Mouse (Mus musculus): Measurements from ENCODE around the gene Ndufb7.
A peak's percentile ranks its signal among the peaks of the same experiment; 100 is the strongest.
"Not testable (repeated sequence)": the region's sequence is repeated elsewhere in the genome, so short reads cannot be mapped to it uniquely, and the experiment has no call there.

Ndufb7 gene

DNA sequence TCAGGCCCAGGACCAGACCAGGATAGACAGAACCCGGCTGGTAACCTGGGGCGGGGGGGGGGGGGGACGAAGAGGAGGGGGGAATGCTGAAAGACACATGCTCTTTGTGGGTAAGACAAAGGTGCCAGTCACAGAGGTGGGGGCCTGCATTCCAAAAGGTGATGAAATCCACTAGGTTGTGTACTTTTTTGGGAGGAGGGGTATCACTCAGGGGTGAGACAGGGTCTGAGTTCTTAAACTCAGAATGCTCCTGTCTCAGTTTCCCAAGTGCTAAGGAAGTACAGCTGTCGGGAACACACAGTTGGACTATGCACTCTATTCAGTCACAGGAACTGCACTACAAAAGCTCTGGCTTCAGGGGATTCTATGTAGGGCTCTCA is 10.0 kb downstream of the Ndufb7 start:
- DNase-seq (ENCODE audit: low spot score in 2 of 2) = no peak

DNA sequence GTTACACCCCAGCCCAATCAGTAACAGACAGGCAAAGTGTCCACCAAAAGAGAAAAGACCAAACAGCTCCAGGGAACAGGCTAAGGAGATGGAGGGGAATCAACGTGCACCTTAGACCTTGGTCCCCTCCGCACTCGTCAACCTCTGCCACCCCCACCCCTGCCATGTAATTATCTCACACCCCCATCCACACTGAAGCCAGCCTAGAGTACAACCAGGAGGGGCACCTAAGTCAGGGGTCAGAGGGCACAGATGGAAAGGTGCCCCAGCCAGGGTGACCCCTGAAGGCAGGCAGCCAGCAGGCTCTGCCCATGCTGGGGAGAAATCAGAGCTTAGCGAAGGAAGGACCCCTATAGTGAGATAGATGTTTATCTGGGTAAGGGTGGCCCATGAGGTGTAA is 10.4 kb downstream of the Ndufb7 start:
- no peak for DNase-seq (ENCODE audit: low spot score in 2 of 2)

DNA sequence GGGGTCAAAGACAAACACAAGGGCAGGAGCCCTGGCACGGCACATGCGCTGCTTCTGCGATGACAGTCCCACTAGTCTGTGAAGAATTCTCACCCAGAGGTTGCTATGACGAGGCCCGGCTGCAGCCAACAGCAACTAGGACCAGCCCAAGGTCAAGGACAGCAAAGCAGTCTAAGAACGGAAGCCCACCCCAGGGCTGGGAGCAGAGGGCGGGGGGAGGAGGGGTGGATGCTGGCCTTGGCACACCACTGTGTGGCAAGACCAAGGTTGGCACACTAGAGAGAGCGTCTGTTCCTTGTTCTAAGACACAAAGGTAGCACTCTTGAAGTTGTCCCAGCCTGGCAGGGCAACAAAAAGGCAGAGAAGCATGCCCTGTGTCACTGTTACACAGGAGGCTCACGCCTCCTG is 10.9 kb downstream of the Ndufb7 start:
- no peak for DNase-seq (ENCODE audit: low spot score in 2 of 2)

DNA sequence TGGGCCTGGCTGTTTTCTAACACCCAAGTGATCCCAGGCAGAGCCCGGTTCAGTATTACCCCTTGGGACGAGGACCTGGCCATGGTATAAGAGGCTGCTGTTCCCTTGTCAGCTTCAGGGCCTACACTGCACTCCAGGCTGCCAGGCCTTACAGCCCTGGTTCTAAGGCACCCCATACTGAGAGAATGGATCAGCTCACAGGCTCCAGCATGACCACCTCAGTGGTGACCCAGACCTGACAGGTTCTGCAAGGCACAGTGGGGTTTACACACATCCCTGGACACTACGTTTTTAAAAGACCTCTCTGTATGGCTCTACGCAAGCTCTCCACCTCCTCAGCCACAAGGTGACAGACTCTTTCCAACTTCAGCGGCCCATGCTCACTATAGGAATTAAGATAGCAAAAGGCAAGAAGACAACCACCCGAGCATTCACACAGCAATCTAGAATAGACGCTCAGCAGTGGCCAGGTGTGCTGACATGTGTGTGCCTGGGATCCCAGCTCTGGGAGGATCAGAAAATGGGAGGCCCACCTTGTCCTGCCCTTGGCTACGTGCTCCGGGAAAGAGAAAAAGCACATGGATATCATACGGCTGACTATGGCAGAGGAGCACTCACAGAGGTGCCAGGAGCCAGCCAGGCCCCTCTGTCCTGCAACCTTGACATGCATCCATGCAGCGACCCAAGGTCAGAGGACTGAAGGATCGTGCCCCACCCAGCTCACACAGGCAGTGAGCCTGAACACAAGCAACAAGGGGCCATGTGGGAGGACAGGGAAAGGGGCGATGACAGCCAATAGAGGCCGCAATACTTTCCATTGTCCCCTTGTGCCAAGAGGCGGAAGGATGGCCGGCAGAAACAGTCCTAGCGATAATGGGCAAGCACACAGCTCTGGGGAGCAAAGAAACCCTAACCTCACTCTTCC is 11.9 kb downstream of the Ndufb7 start:
- DNase-seq (ENCODE audit: low spot score in 2 of 2) = no peak

DNA sequence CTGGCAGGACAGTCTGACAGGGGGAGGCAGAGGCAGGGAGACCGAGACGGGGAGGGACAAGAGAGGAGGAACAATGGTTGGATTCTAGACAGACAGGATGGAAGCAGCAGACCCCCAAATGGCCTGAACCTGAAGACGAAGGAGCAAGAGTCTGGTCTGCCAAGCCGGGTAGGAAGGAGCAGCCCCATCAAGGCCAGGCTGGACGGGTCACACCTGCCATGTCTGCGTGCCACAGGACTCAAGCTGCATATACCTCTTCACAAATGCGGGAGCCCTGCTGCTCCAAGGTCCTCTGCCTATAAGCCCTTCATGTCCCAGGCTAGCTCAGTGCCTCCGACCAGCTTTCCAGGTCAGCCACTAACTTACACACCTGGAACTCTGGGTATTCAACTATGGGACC is 13.2 kb downstream of the Ndufb7 start:
- DNase-seq (ENCODE audit: low spot score in 2 of 2) = peak in 1 of 2 experiments; percentile 0

DNA sequence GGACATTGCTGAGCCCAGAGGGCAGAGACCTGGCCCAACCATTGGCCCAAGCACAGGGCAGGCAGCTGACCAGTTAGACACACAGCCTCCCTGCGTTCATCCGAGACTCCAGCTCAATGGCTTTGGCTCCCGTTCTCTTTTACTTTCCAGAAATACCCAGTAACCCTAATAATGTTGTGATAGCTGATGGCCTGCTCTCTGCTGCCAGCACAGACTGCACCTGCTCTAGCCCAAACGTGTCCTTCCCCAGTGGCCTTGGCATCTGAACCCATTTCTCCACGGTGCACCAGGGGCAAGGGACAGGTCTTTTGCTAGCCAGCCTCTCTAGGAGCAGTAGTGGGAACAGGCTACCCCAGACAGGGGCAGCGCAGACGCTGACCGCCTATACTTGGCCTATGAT is 14.4 kb downstream of the Ndufb7 start:
- DNase-seq (ENCODE audit: low spot score in 2 of 2) = no peak

DNA sequence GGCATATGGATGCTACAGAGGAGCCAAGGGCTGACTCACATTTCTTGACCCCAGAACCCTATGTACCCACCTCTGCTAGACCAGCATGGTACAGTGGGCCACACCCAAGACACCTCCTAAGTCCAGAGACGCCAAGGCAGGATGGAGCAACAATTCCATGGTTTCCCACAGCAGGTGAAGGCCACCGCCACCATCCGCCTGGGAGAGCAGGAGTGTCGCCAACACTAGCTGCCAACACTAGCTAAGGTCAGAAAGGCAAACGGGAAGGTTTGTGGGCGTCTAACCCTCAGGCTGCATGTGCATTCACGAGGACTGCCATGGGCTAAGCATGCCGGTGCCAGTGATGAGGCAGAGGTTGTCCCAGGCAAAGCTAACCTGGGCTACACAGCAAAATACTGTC is 15.8 kb downstream of the Ndufb7 start:
- DNase-seq (ENCODE audit: low spot score in 2 of 2) = no peak

DNA sequence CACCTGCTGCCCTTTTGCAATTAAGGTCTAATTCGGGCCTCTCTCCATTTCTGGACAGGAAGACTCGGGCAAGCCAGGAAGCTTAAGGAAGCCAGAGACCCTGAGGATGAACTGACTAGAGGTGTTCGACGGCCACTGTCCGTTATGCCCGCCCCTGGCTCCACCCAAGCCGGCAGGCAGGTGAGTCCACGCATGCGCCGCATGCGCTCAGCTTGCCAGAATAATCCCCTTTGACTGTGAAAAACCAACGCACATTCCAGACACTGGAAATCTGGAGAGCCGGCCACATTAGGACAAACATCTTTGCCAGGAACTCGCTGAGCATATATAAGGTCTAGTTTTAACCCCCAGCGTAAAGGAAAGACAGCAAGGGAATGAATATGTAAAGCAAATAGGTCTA is 16.8 kb downstream of the Ndufb7 start:
- no peak for DNase-seq (ENCODE audit: low spot score in 2 of 2)

DNA sequence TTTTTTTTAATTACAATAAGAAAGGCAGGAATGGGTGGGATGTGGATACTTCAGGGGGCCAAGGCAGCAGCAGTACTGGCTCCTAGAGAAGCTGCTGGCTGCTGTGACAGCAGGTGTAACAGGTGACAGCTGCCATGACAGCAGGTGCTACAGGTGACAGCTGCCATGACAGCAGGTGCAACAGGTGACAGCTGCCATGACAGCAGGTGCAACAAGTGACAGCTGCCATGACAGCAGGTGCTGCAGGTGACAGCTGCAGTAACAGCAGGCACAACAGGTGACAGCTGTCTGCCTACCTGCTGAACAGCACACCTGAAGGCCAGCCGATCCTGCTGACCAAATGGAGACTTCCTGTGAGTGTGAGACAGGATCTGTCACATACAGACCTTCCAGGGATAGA is 18.3 kb downstream of the Ndufb7 start:
- DNase-seq (ENCODE audit: low spot score in 2 of 2) = no peak

DNA sequence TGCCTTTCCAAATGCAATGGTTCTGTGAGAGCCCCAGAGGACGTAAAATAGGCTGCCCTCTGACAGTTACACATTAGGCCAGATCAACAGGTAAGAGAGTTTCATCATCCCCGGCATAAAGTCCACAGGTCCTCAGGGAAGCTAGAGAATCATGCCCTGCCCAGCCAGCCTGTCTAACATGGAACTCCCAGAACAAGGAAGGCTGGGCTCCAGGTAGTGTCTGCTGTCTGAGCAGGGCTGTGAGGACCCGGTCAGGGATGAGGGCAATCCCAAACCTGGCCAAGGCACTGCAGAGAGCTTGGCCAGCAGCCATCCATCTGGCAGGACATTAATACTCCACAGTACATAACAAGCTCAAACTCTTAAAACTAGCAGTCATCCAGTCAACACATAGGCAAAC is 18.9 kb downstream of the Ndufb7 start:
- no peak for DNase-seq (ENCODE audit: low spot score in 2 of 2)

DNA sequence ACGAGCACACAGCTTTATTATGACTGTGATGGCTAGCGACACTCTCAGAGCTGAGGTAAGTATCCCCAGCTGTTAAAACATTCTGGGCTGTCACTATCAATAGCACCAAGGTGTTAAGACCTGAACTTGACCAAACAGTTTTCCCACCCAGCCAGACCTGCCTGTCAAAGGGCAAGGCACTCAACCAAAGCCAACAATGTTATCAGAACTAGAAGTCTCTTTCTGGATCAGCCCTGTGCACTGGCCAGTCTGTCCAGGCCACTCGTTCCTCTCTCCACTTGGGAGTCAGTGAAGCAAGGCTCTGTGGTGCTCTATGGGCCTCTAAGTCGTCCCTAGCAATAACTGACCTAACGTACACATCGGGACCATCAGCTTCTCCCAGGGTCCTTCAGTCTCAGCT is 21.2 kb downstream of the Ndufb7 start:
- DNase-seq (ENCODE audit: low spot score in 2 of 2) = no peak

DNA sequence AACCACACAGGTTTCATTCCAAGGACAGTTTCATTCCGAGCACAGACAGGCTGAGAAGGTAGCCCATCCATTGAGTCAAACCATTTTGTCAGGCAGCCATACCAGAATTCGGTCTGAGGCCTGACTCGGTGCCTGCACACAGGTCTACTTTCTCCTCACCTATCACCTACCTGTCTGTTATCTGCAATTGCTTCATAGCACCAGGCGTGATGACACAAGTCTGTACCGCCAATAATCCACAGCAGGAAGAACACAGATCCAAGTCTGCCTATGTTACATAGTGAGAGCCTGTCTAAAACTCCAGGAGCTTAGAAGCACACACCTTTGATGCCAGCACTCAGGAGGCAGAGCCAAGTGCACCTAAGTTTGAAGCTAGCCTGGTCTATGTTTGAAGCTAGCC is 22.4 kb downstream of the Ndufb7 start:
- no peak for DNase-seq (ENCODE audit: low spot score in 2 of 2)

DNA sequence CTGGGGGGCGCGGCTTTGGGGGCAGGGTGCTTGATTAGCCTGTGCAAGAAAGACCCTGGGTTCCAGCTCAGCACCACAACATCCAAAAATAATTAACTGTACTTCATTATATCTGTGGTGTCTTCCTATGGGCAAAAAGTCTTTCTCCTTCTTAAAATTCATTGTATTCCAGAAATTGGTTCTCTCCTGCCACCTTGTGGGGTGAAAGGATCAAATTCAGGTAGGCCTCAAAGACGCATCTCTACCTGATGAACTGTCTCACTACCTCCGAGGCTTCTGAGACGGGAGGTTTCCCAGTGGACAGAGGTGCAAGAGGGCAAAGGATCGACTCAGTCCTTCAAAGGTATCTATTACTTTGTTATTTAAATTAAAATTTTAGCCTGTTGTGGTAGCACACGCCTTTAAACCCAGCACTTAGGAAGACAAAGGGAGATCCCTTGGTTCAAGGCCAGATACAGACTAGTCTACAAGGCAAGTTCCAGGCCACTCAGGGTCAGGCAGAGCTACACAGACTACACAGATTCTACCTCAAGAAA is 24.1 kb downstream of the Ndufb7 start:
- DNase-seq (ENCODE audit: low spot score in 2 of 2) = no peak

DNA sequence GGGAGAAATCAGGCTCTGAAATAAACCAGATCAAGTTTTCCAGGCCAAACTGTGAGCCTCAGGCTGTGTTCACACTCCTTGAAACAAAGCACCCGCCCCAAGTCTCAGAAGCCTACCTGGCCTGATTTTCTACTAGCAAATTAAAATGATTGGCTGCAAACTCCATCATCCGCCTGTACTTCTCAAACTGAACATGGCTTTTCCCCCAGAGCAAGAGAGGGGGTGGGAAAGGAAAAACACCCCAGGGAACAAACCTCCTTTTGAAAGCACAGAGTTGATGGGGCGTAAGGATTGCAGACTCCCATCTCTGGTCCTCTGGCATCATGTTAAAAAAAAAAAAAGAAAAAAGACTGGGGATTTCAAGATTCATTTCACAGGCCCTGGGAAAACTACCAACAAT is 26.2 kb downstream of the Ndufb7 start:
- no peak for DNase-seq (ENCODE audit: low spot score in 2 of 2)

DNA sequence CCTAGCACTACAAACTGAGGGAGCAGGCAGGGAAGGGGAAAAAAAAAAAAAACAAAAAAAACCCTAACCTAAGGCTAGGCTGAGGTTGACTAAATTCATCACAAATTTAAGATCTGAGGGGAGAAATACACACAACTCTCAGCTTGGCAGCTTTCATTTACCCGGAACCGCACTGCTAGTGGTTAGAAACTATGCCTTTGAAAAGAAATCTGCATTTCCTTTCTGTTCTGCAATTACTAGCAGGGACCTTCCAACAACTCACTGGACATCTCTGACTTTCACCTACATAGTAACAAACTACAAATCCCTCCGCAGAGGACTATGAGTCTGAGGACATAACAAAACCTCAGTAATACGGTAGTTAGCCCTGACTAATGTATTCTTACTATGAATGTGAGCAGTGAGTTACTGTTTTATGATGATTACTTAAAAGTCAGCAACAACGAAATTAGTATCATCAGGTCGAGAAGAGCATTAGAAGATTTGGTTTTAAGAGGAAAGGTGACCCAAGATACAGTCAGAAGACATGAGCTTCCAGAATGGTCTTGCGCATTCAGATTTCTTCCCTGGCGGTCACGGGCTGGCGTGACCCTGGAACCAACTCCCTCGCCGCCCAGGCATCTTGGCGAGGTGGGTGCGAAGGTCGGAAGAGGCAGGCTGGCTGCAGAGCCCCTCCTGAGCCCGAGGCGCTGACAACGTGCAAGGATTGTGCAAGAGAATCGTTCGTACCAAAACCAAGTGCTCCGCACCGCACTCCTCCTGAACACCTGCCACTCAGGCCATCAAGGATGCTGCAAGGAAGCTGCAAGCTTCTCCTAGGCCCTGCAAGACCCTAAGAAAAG is 27.1 kb downstream of the Ndufb7 start:
- DNase-seq (ENCODE audit: low spot score in 2 of 2) = no peak

DNA sequence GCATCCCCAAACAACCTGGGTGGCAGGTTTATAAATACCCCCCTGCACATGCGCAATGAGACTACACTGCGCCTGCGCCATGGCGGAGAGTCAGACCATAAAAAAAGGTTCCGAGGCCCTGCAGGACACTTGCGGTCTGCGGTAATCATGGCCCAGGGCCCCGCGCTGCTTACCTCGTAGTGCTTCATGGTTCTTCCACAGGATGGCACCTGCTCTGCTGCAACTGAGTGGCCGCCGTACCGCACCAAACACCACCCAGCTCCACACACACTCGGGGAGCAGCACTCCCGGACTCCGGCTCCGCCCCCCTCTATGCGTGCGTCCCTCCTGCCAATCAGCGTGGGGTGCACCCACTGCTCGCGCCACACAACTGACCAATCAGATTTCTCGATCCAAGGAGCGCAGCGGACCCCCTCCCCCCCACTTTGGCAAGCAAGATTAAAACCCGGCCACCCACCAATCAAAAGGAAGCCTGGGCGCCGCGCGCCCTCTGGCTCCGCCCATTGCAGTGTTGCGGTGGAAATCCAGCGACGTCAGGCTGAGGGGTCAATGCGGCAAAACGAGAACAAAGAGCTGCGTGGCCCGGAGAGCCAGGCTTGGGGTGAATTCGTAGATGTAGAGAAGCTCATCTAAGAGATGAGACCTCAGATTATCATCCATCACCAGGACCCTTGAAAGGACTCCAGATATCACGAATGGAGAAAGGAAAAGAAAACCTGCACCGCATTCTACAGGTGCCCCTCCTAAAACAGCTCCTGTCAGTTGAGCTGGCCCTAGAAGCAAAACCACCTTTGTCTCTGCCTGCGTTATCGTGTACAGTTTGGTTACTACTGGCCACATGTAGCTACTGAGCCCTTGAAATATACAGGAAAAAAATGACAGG is 27.9 kb downstream of the Ndufb7 start:
- DNase-seq (ENCODE audit: low spot score in 2 of 2) = peak; percentile 97 to 98

DNA sequence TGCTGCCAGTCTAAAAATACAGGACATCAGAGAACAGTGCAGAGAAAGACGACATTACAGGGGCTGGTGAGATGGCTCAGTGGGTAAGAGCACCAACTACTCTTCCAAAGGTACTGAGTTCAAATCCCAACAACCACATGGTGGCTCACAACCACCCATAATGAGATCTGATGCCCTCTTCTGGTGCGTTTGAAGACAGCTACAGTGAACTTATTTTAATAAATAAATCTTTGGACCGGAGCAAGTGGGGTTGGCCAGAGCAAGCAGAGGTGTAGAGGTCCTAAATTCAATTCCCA is 28.5 kb downstream of the Ndufb7 start:
- not testable (repeated sequence) for DNase-seq (ENCODE audit: low spot score in 2 of 2)

DNA sequence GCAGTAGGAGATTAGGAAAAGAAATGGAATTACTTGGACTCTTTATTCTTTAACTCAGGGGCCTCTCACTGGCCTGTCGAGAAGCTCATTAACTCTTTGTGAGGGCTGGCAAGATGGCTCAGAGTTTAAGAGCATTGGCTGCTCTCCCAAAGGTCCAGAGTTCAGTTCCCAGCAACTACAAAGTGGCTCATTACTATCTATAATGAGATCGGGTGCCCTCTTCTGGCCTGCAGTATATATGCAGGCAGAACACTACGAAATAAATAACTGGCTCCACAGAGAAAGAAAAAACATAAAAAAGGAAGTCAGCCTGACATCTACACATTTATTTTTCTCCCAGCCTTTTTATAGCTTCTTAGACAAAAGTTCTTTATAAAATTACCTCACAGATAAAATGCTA is 29.9 kb downstream of the Ndufb7 start:
- no peak for DNase-seq (ENCODE audit: low spot score in 2 of 2)

DNA sequence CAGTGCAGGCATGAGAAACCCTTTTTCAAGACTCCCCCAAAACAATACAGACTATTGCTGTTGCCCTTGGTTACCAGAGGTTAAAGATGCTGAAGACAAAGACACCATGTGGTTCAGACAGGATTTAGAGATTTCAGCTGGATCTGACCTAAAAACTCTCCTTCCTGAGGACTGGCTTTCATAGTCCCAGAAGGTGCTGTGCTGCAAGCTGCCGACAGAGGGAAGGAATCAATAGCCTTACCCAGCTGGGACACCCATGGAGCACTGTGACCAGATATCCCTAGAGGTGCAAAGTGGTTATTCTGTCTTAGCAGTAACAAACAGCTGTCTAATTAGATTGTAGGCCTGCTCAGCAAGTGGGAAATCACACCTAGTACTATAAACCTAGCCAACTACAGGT is 31.7 kb downstream of the Ndufb7 start:
- no peak for DNase-seq (ENCODE audit: low spot score in 2 of 2)

DNA sequence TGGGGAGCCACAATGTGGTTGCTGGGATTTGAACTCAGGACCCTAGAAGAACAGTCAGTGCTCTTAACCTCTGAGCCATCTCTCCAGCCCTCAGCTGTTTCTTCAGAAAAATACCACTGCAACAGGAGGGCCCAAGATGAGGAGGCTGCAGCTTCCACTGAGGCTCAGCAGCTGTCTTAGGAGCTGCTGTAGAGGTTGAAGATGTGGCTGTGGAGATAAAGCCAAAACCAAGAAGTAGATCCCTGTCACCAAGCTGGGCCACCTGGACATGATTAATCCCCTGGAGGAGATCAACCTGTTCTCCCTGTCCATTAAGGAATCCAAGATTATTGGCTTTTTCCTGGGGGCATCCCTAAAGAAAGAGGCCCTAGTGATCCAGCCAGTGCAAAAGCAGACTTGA is 33.3 kb downstream of the Ndufb7 start:
- no peak for DNase-seq (ENCODE audit: low spot score in 2 of 2)

DNA sequence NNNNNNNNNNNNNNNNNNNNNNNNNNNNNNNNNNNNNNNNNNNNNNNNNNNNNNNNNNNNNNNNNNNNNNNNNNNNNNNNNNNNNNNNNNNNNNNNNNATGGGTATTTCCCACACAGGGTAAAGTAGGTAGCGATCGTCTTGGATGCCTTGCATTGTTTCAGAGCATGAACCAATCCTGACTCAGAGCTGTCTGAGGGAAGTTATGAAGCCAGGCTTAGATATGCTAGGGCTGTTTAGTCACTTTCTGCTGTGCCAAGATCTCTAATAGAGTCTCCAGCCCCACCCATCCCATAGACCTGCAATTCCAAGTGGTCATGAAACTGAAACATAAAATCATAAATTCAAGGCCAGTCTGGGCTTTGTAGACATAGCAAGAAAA is 36.2 kb downstream of the Ndufb7 start:
- no peak for DNase-seq (ENCODE audit: low spot score in 2 of 2)

All from right cerebral cortex, postnatal 36 days (tissue).